Mouse (Mus musculus) E14TG2a.4 (cell line): ENCODE measurements around the gene Tmtc4.

Experiments
- H3K27me3 ChIP-seq: 2 replicates; pipeline ENCODE4 v1.6.1; 2014; ENCODE audit warnings: low read length, control low read depth; ENCODE audit not compliant: insufficient read depth
- H3K36me3 ChIP-seq: 2 replicates; pipeline ENCODE4 v1.6.1; 2014; ENCODE audit warnings: low read length, control low read depth; ENCODE audit not compliant: insufficient read depth
- H3K4me1 ChIP-seq: replicated peaks from 2 replicates; pipeline ENCODE4 v1.6.1; 2014; ENCODE audit warnings: low read depth, low read length, control low read depth
- H3K4me3 ChIP-seq: replicated peaks from 2 replicates; pipeline ENCODE4 v1.5.1; 2014; ENCODE audit warnings: mild to moderate bottlenecking, low read length
- H3K9me3 ChIP-seq: 2 replicates; pipeline ENCODE4 v1.6.1; 2014; ENCODE audit warnings: low read length, control low read depth
- CTCF ChIP-seq: conservative IDR thresholded peaks from 2 replicates; pipeline ENCODE4 v1.5.1; 2014; ENCODE audit warnings: low read length
- NANOG ChIP-seq: IDR thresholded peaks from 2 replicates; pipeline ENCODE4 v1.6.1; 2014; ENCODE audit warnings: borderline replicate concordance, low read length, mixed read lengths
- POU5F1 ChIP-seq: IDR thresholded peaks from 2 replicates; pipeline ENCODE4 v1.6.1; 2014; ENCODE audit warnings: low read length, borderline replicate concordance

The Tmtc4 gene

DNA sequence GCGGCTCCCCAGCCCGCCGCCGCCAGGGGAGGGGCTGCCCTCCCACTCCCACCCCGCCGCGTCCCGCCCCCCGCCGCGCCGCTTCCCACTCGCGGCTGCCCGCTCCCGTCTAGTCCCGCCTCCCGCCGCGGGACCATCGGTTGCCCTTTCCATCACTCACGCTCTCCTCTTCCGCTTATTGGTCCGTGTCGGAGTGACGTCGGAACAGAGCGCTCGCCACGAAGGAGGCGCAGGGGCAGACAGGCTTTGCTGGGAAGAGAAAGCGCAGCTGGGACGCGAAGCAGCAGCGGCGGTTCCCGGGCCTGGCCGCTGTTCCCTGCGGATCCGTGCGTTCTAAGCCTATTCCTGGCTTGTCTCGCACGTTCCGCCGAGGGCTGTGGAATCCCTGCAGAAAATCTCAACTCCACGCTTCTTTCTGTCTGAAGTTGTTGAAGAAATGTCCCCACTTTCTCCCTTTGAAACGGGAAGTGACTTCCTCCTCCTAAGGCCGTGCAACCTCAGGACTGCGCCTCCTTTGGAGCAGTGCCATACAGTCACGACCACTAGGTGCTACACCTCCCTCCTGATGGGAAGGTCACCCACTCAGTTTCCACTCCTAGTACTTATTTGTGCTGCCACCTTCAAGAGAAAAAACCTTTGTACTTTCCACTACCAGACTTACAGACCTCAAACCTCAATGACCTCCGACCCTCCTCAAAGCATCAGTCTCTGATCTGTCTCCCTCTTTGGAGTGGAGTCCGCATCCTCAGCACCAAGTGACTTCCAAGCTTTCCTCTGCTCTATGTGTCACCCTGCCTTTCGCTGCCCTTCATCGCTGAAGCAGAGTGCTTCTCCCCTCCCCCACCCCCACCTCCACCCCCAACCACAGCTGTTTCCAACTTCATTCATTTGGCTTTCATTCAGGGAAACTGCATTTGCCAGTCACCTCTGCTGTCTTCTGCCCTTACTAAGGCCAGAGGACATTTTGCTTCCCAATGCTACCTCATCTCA is at the start of gene Tmtc4:
Gene Tmtc4, minus strand, starts transcription at position 810 of the 990 bp plus-strand sequence.
- Histone ChIP-seq H3K4me3 (peak within 1 kb of the TSS; percentile 88), H3K36me3 (no peaks in the 10 kb centered on the region), H3K9me3 (no peaks in the 10 kb centered on the region), H3K4me1 (peaks cover 25% of the 10 kb centered on the region), H3K27me3 (peaks cover 16% of the 10 kb centered on the region)
- TF ChIP-seq POU5F1: no peak
- TF ChIP-seq CTCF: no peak
- TF ChIP-seq NANOG: no peak

DNA sequence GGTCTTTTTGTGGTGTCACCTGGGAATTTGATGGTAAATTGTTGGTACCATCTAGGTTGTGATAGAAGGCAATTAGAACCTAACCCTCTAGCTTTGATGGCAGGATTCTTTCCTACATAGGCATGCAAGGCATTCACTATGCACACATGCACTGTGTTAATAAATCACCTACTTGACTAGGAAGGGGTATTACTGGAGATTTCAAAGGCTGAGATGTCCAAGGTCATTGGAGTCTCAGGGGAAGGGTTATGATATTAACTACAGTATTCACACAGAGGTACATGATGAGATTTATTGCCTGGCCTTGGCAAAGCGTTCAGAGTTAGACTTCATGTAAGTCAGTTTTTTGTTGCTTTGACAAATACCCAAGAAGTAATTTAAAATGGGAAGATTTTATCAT is 48.6 kb upstream of the Tmtc4 start:
- Histone ChIP-seq H3K4me3 (no peak overlapping the region), H3K4me1 (no peaks in the 10 kb centered on the region), H3K36me3 (no peaks in the 10 kb centered on the region), H3K9me3 (peaks cover 3% of the 10 kb centered on the region; the same call in 1 of the 2 replicates), H3K27me3 (no peaks in the 10 kb centered on the region)
- TF ChIP-seq POU5F1: no peak
- TF ChIP-seq NANOG: no peak
- no peak for TF ChIP-seq CTCF

DNA sequence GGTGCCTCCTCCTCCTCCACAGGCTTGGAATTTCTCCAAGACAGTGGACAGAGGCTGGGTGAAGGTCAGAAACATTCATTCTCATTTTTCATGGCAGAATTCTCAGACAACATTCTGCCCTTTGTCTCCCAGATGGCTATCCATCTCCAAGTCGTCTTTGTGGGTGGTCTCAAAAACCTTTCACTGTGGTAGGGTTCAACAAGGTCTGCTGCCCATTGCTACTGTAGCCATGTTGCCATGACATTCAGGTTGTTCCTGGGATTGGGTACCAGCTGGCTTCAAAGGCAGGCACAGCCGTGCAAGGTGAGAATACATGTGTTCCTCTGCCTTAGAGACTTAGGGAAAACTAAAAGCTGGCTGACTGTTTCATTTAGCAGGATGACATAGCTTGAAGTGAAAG is 44.0 kb upstream of the Tmtc4 start:
- no peaks in the 10 kb centered on the region for H3K36me3 ChIP-seq
- H3K27me3 ChIP-seq: no peaks in the 10 kb centered on the region
- no peaks in the 10 kb centered on the region for H3K4me1 ChIP-seq
- H3K4me3 ChIP-seq: no peak overlapping the region
- peaks cover 3% of the 10 kb centered on the region; the same call in 1 of the 2 replicates for H3K9me3 ChIP-seq
- TF ChIP-seq NANOG: no peak
- TF ChIP-seq POU5F1: no peak
- no peak for TF ChIP-seq CTCF

DNA sequence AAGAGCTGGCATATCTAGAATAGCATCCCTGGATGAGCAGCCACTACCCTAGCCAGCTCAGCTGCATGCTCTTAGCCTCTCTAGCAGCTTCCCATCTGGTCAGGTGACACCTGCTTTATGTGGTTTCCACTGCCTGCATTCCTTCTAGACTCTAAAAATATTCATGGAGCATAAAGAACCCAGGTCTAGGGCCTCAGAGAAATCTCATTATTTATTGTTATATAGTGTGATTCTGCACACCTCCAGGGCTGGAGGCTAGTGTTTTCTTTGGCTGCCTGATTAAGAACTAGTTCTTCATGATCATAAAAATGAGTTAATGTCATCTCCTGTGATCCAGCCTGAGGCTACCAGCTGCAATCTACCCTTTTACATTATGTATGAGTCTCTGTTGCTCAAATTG is 39.1 kb upstream of the Tmtc4 start:
- no peaks in the 10 kb centered on the region for H3K27me3 ChIP-seq
- H3K9me3 ChIP-seq: 0 out of 2 replicates have a peak, but pooled peaks cover 3% of the 10 kb centered on the region
- no peak for TF ChIP-seq NANOG
- TF ChIP-seq POU5F1: no peak
- TF ChIP-seq CTCF: no peak
- no peaks in the 10 kb centered on the region for H3K36me3 ChIP-seq
- no peaks in the 10 kb centered on the region for H3K4me1 ChIP-seq
- H3K4me3 ChIP-seq: no peak overlapping the region

DNA sequence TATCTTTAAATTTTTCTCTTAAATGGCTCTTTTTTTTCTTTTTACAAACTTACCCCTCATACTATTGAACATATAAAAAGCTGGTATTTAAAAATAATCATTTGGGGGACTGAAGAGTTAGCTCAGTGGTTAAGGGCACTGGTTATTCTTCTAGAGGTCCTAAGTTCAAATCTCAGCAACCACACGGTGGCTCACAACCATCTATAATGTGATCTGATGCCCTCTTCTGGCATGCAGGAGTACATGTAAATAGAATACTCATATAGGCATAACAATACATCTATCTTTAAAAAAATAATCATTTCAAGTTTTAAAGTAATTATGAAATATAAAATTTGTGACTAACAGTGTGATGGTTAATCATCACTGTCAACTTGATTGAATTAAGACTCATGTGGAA is 32.5 kb upstream of the Tmtc4 start:
- no peak for TF ChIP-seq POU5F1
- no peak for TF ChIP-seq NANOG
- TF ChIP-seq CTCF: no peak
- H3K9me3 ChIP-seq: 0 out of 2 replicates have a peak, but pooled peaks cover 3% of the 10 kb centered on the region

DNA sequence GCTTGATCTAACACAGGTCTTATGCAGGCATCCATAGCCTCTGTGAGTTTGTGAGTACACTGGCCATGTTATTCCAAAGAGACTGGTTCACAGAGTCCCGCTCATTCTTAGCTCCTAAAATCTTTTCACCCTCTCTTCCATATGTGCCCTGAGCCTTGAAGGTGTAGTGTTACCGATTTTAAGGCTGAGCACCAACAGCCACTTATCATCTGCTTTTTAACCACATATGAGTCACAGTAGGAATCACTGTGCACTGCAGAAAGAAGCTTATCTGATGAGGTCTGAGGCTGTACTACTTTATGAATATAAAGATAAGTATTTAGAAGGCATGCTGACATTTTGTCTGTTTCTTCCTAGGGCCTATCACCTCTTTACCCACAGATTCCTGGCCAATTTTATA is 31.9 kb upstream of the Tmtc4 start:
- no peaks in the 10 kb centered on the region for H3K36me3 ChIP-seq

More for the DNA sequence above, 32.5 kb upstream of the Tmtc4 start:
- Histone ChIP-seq H3K36me3 (no peaks in the 10 kb centered on the region), H3K4me3 (no peak overlapping the region), H3K27me3 (no peaks in the 10 kb centered on the region), H3K4me1 (no peaks in the 10 kb centered on the region)

DNA sequence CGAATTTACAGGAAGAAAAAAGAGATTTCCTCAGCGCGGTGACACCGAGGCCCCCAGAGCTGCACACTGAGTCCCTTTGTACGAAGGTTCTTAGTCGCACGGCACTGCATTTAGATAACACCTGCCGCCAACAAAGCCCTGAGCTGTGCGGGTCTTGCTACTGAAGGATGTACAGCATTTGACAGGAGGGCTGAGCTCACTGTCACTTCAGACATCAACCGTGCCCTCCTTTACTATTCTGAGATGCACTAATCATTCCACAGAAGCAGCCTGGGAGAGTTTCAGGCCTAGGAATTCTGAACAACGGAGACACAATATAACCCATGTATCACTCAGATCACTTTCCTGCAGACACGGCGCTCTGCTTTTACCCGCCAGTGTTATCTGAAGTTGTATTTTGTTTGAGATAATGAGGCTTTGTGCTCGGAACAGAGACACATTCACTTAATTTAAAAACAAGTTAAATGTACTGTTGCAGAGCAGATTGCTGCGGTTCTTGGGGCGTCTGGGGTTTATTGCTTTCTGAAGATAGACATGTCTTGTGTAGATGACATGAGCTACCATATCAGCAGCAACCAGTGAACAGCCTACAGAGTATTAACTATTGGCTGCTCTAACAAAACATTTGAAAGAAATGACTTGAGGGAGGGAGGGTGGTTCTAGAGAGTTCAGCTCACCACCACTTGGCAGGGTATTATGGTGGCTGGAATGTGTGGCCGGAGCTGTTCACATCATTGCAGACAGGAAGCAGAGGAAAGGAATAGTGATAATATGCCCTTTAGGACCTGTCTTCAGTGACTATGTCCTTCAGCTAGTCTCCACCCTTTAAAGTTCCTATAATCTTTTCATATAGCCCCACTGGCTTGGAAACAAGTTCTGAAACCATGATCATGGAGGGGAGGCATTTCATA is 25.5 kb upstream of the Tmtc4 start:
- Histone ChIP-seq H3K4me1 (no peaks in the 10 kb centered on the region), H3K27me3 (0 out of 2 replicates have a peak, but pooled peaks cover 3% of the 10 kb centered on the region), H3K36me3 (no peaks in the 10 kb centered on the region), H3K4me3 (no peak overlapping the region), H3K9me3 (no peaks in the 10 kb centered on the region)
- no peak for TF ChIP-seq POU5F1
- no peak for TF ChIP-seq CTCF
- TF ChIP-seq NANOG: no peak

More for the DNA sequence above, 31.9 kb upstream of the Tmtc4 start:
- H3K9me3 ChIP-seq: 0 out of 2 replicates have a peak, but pooled peaks cover 3% of the 10 kb centered on the region
- H3K27me3 ChIP-seq: no peaks in the 10 kb centered on the region
- no peak overlapping the region for H3K4me3 ChIP-seq
- no peaks in the 10 kb centered on the region for H3K4me1 ChIP-seq
- TF ChIP-seq NANOG: no peak
- no peak for TF ChIP-seq CTCF
- TF ChIP-seq POU5F1: no peak

DNA sequence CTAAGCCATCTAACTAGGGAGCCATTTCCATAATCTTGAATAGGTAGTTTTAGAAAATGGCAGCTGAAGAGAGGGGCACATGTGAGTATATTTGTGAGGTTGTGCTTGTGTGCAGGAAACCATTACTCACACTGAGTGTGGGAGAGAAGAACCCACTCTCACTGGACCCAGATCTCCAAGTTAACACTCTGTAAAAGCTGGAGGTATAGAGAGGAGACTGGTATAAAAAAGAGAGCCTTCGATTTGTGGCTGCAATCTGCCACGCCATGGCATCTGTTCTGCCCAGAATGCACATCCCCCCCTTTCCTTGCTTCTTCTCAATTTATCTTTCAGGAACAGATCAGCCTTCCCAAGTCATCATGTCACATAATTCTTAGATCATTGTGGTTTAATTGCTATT is 24.8 kb upstream of the Tmtc4 start:
- TF ChIP-seq NANOG: no peak
- no peak for TF ChIP-seq POU5F1
- no peak for TF ChIP-seq CTCF
- no peaks in the 10 kb centered on the region for H3K36me3 ChIP-seq
- no peaks in the 10 kb centered on the region for H3K9me3 ChIP-seq
- H3K4me1 ChIP-seq: no peaks in the 10 kb centered on the region
- H3K4me3 ChIP-seq: no peak overlapping the region
- 0 out of 2 replicates have a peak, but pooled peaks cover 3% of the 10 kb centered on the region for H3K27me3 ChIP-seq
